Mouse (Mus musculus) embryonic facial prominence, embryonic 11.5 days (tissue): ENCODE measurements around the gene Plau. TPM values are rescaled to one million over a fixed set of nuclear protein-coding genes. Genes with fewer than 3 reads are reported as not detected.

Experiments
- ATAC-seq: fragments of 200-750 bp; cut with Nextera tagmentation; replicated peaks from 2 replicates; pipeline ENCODE4 v1.8.0; 2017; ENCODE audit warnings: low read depth; ENCODE audit not compliant: insufficient number of reproducible peaks, low FRiP score, low TSS enrichment
- DNase-seq: peaks from one replicate; pipeline ENCODE4 v3.0.0-alpha.2; 2015; ENCODE audit warnings: low spot score
- H3K27ac ChIP-seq: fragments of 300-500 bp; sonication (generic); replicated peaks from 2 replicates; pipeline ENCODE4 v1.5.1; 2014; ENCODE audit warnings: mild to moderate bottlenecking, low read depth, low read length, control low read depth
- H3K27me3 ChIP-seq: fragments of 300-500 bp; sonication (generic); 2 replicates; pipeline ENCODE4 v1.6.1; 2014; ENCODE audit warnings: mild to moderate bottlenecking, low read length, moderate library complexity, mixed read lengths; ENCODE audit not compliant: control insufficient read depth, insufficient read depth
- H3K36me3 ChIP-seq: fragments of 300-500 bp; sonication (generic); replicated peaks from 2 replicates; pipeline ENCODE4 v1.6.1; 2014; ENCODE audit warnings: low read depth, mild to moderate bottlenecking, low read length, moderate library complexity, mixed read lengths; ENCODE audit not compliant: control insufficient read depth, insufficient read depth
- H3K4me1 ChIP-seq: fragments of 300-500 bp; sonication (generic); 2 replicates; pipeline ENCODE4 v1.6.1; 2014; ENCODE audit warnings: low read length, mixed read lengths; ENCODE audit not compliant: control insufficient read depth, insufficient read depth
- H3K4me2 ChIP-seq: fragments of 300-500 bp; sonication (generic); 2 replicates; pipeline ENCODE4 v1.6.1; 2014; ENCODE audit warnings: low read depth, mild to moderate bottlenecking, control low read depth, low read length, moderate library complexity
- H3K4me3 ChIP-seq: fragments of 300-500 bp; sonication (generic); 2 replicates; pipeline ENCODE4 v1.5.1; 2014; ENCODE audit warnings: low read depth, low read length, control low read depth
- H3K9ac ChIP-seq: fragments of 300-500 bp; sonication (generic); replicated peaks from 2 replicates; pipeline ENCODE4 v1.6.1; 2014; ENCODE audit warnings: mild to moderate bottlenecking, control low read depth, low read length
- H3K9me3 ChIP-seq: fragments of 300-500 bp; sonication (generic); replicated peaks from 2 replicates; pipeline ENCODE4 v1.6.1; 2016; ENCODE audit warnings: mild to moderate bottlenecking, low read length, inconsistent platforms, mixed read lengths; ENCODE audit not compliant: control insufficient read depth
- WGBS: fragments of 180-500 bp; shearing (Covaris S2); extraction: QIAGEN DNeasy Blood & Tissue Kit; methylation state at CpG from one replicate; pipeline ENCODE4 v1.1.7; 2014; 5-methylcytosine and 5-hydroxymethylcytosine counted together
- polyA plus RNA-seq: library from polyadenylated mRNA; unstranded; fragments of >200 nt; fragmentation: Nextera tagmentation; extraction: Ambion mirVana; gene quantifications from 2 replicates; pipeline ENCODE4 v1.2.1, GENCODE M21; 2014

The Plau gene
- polyA plus RNA-seq, 1 experiment from 2014 or later, result 0.83 TPM

- H3K4me3 ChIP-seq, result no peak overlapping the region
- DNase-seq (peak; percentile 86), ATAC-seq (no peak)
- H3K9me3 ChIP-seq, result no peaks in the 10 kb centered on the region
- H3K4me1 ChIP-seq, result peaks cover 3% of the 10 kb centered on the region
- no peak overlapping the region for H3K9ac ChIP-seq
- no peaks in the 10 kb centered on the region for H3K27me3 ChIP-seq
- WGBS, result 4% methylated on average over 7 of the region's 7 CpGs
- no peaks in the 10 kb centered on the region for H3K36me3 ChIP-seq
- no peak overlapping the region for H3K27ac ChIP-seq
- H3K4me2 ChIP-seq, result no peak overlapping the region
Measured at GRCm38 (mm10) chr14:20798761-20799160, 37.7 kb upstream of the Plau start.

- no peaks in the 10 kb centered on the region for H3K36me3 ChIP-seq
- no peak overlapping the region for H3K9ac ChIP-seq
- no peaks in the 10 kb centered on the region for H3K4me1 ChIP-seq
- 35% methylated on average over 2 of the region's 2 CpGs for WGBS
- DNase-seq, result no peak
- H3K9me3 ChIP-seq, result no peaks in the 10 kb centered on the region
- ATAC-seq, result peak; percentile 65; the same call in 1 of the 2 replicates
- H3K27me3 ChIP-seq, result no peaks in the 10 kb centered on the region
- no peak overlapping the region for H3K4me3 ChIP-seq
- H3K4me2 ChIP-seq, result no peak overlapping the region
- no peak overlapping the region for H3K27ac ChIP-seq
Measured at GRCm38 (mm10) chr14:20802926-20803605, 33.4 kb upstream of the Plau start.

GRCm38 (mm10) chr14:20803606-20803938 lies 32.9 kb upstream of the Plau start:
- DNase-seq (peak; percentile 89), ATAC-seq (peak; percentile 52; the same call in 1 of the 2 replicates)
- Histone ChIP-seq H3K4me2 (no peak overlapping the region), H3K4me1 (no peaks in the 10 kb centered on the region), H3K9ac (no peak overlapping the region), H3K36me3 (no peaks in the 10 kb centered on the region), H3K27me3 (no peaks in the 10 kb centered on the region), H3K9me3 (no peaks in the 10 kb centered on the region), H3K4me3 (no peak overlapping the region), H3K27ac (no peak overlapping the region)
- 4% methylated on average over 7 of the region's 7 CpGs for WGBS

GRCm38 (mm10) chr14:20804481-20804880 lies 32.0 kb upstream of the Plau start:
- DNase-seq, result no peak
- Histone ChIP-seq H3K27me3 (no peaks in the 10 kb centered on the region), H3K4me3 (no peak overlapping the region), H3K9me3 (no peaks in the 10 kb centered on the region), H3K4me2 (no peak overlapping the region), H3K36me3 (no peaks in the 10 kb centered on the region), H3K9ac (no peak overlapping the region), H3K27ac (no peak overlapping the region), H3K4me1 (no peaks in the 10 kb centered on the region)
- WGBS, result 68% methylated on average over 5 of the region's 5 CpGs
- no peak for ATAC-seq

GRCm38 (mm10) chr14:20804964-20805672 lies 31.3 kb upstream of the Plau start:
- H3K4me1 ChIP-seq, result no peaks in the 10 kb centered on the region
- DNase-seq, result no peak
- no peaks in the 10 kb centered on the region for H3K36me3 ChIP-seq
- 75% methylated on average over 9 of the region's 9 CpGs for WGBS
- no peak overlapping the region for H3K4me2 ChIP-seq
- no peaks in the 10 kb centered on the region for H3K27me3 ChIP-seq
- H3K9ac ChIP-seq, result no peak overlapping the region
- ATAC-seq, result no peak
- no peak overlapping the region for H3K27ac ChIP-seq
- H3K4me3 ChIP-seq, result no peak overlapping the region
- H3K9me3 ChIP-seq, result no peaks in the 10 kb centered on the region

GRCm38 (mm10) chr14:20806116-20806840 lies 30.2 kb upstream of the Plau start:
- H3K27ac ChIP-seq, result no peak overlapping the region
- H3K36me3 ChIP-seq, result no peaks in the 10 kb centered on the region
- H3K9me3 ChIP-seq, result no peaks in the 10 kb centered on the region
- WGBS, result 86% methylated on average over 14 of the region's 14 CpGs
- no peak for ATAC-seq
- H3K27me3 ChIP-seq, result no peaks in the 10 kb centered on the region
- H3K9ac ChIP-seq, result no peak overlapping the region
- H3K4me1 ChIP-seq, result no peaks in the 10 kb centered on the region
- H3K4me3 ChIP-seq, result no peak overlapping the region
- no peak overlapping the region for H3K4me2 ChIP-seq
- DNase-seq, result no peak

GRCm38 (mm10) chr14:20809349-20809748 lies 27.1 kb upstream of the Plau start:
- Histone ChIP-seq H3K9ac (no peak overlapping the region), H3K27ac (no peak overlapping the region), H3K36me3 (no peaks in the 10 kb centered on the region), H3K4me1 (no peaks in the 10 kb centered on the region), H3K27me3 (no peaks in the 10 kb centered on the region), H3K4me2 (no peak overlapping the region), H3K4me3 (no peak overlapping the region), H3K9me3 (no peaks in the 10 kb centered on the region)
- ATAC-seq (no peak), DNase-seq (no peak)
- 87% methylated on average over 4 of the region's 4 CpGs for WGBS

- Histone ChIP-seq H3K4me2 (no peak overlapping the region), H3K36me3 (no peaks in the 10 kb centered on the region), H3K4me1 (no peaks in the 10 kb centered on the region), H3K27me3 (no peaks in the 10 kb centered on the region), H3K9me3 (no peaks in the 10 kb centered on the region), H3K27ac (no peak overlapping the region), H3K9ac (no peak overlapping the region), H3K4me3 (no peak overlapping the region)
- DNase-seq, result no peak
- ATAC-seq, result no peak
Measured at GRCm38 (mm10) chr14:20809820-20810219, 26.6 kb upstream of the Plau start.
